Mouse (Mus musculus): ENCODE results near the gene Ccm2.

Gene Ccm2

DNA sequence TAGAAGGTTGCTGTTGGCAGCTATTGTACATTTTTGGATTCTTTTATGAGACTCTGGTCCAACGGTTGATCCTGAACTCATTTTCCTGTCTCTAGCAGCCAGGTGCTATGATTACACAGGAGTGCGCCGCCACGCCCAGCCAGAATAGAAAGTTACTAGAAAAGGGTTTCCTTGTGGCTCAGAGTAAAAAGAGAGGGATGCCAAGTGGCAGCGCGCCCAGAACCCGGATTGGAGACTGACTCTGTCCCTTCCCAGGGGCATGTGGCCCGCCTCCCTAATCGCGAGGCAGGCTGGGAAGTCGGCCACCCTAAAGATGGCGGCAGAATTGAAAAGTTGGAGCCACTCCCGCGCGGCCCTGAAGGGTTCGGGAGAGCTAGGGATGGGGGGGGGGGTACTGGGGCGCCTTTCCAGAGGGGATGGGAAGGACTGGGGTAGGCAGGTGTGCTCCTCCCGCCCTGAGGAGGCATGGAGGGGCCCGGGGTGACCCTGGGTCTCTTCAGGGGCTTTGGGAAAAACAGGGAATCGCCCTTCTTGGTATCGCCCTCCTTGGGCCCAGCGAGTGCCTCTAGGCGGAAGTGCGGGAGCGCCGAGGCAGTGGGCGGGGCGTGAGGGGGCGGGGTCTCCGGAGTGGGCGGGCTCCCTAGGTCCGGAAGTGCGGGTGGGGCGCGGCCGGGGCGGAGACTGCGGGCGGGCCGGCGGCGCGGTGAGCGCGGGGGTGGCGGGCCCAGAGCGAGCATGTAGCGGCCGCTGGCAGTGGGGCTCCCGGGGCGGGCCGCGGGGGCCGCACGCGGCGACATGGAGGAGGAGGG, at the start of gene Ccm2:
TSS of gene Ccm2 (plus strand) at position 683 of the 809 bp plus-strand sequence.
- peak; percentile 98 for DNase-seq (ENCODE audit: low read depth)

- DNase-seq (ENCODE audit: low read depth), result peak; percentile 84
Measured at GRCm38 (mm10) chr11:6497311-6497948, 49.3 kb upstream of the Ccm2 start.

DNA sequence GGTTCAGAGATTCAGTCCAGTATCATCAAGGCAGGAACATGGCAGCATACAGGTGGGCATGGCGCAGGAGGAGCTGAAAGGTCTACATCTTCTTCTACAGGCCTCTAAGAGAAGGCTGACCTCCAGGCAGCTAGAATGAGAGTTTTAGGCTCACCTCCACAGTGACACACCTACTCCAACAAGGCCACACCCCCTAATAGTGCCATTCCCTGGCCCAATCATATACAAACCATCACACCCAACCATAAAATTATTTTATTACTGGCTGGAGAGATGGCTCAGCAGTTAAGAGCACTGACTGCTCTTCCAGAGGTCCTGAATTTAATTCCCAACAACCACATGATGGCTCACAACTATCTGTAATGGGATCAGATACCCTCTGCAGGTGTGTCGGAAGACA, 44.2 kb upstream of the Ccm2 start:
- no peak for DNase-seq (ENCODE audit: low read depth)

DNA sequence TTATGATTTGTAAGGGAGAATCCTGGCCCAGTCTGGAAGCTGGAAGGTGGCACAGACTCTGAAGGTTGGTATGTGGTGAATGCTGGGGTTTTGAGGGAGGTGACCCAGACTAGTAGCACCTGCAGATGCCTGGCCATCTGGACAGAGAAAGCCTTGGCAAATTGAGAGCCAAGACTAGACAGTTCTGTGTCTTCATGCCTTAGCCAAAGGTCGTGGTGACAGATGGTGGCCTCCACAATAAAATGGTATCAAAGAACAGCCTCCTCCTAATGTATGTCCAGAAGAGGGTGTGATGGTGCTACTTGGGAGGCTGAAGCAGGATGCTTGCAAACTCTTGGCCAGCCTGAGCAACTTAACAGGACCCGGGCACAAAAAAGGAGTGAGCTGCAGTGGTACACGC, 42.5 kb upstream of the Ccm2 start:
- no peak for DNase-seq (ENCODE audit: low read depth)

GRCm38 (mm10) chr11:6504689-6505088, 42.0 kb upstream of the Ccm2 start:
- peak; percentile 47 for DNase-seq (ENCODE audit: low read depth)

GRCm38 (mm10) chr11:6506516-6506915, 40.2 kb upstream of the Ccm2 start:
- no peak for DNase-seq (ENCODE audit: low read depth)

DNA sequence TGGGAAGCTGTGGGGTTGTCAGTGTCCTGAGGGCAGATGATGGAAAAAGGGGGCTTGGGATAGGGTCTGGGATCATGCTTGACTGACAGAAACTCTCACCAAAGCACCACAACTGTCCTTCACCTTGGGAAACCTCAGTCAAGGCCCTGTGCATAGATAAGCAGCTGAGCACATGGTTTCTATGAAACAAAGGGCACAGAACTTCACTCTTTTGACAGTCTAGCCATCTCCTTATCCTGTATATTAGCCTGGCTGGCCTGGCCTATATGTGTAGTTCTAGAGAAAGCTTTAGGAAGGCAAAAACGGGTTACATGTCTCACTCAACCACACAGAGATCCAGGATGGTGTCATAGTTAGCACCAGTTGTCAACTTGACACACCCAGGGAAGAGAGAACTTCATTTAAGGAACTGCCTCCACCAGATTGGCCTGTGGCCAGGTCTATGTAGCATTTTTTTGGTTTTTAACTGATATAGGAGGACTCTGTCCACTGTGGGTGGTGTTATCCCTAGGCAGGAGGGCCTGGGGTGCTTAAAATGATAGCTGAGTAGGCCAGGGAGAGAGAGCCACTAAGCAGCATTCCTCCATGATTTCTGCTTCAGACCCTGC, 38.3 kb upstream of the Ccm2 start:
- DNase-seq (ENCODE audit: low read depth), result peak; percentile 35

GRCm38 (mm10) chr11:6514837-6515236, 31.9 kb upstream of the Ccm2 start:
- no peak for DNase-seq (ENCODE audit: low read depth)

- DNase-seq (ENCODE audit: low read depth), result peak; percentile 67
Measured at GRCm38 (mm10) chr11:6519491-6520033, 27.1 kb upstream of the Ccm2 start.

DNA sequence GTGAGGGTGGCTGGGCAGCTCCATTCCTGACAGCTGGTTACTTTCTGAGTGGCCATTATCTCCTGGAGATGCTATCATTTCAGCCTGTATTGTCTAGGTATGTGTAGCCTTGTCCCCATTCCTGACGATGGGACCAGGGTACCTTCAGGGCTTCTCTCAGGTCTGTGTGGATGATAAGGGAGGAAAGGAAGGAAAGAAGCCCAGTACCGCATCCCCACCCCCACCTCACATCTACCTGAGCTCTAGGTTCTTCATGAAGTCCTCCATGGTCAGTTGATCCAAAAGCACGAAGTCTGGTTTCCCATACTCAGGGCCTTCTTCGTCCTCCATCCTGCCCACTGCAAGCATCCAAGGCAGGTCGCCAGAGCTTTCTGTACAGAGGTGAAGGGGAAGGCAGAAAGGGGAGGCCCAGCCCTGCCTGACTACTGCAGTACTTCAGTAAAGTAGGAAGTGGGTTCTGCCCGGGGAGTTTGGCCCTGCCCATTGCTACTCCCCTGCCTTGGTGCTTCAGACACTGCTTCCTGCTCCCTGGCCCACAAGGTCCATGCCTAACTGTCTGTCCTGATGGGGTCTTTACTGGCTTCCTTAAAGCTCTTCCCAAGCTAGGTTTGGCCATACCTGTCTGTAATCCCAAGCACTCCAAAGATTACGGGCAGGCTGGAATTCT, 26.0 kb upstream of the Ccm2 start, which contains the start of gene Myo1g:
TSS of gene Myo1g (minus strand) at position 459 of the 667 bp plus-strand sequence.
- DNase-seq (ENCODE audit: low read depth), result peak; percentile 87

- DNase-seq (ENCODE audit: low read depth), result no peak
Measured at GRCm38 (mm10) chr11:6522782-6523525, 23.7 kb upstream of the Ccm2 start.

- peak; percentile 81 for DNase-seq (ENCODE audit: low read depth)
Measured at GRCm38 (mm10) chr11:6523662-6524088, 23.0 kb upstream of the Ccm2 start.

- peak; percentile 32 for DNase-seq (ENCODE audit: low read depth)
Measured at GRCm38 (mm10) chr11:6524165-6524879, 22.4 kb upstream of the Ccm2 start.

DNA sequence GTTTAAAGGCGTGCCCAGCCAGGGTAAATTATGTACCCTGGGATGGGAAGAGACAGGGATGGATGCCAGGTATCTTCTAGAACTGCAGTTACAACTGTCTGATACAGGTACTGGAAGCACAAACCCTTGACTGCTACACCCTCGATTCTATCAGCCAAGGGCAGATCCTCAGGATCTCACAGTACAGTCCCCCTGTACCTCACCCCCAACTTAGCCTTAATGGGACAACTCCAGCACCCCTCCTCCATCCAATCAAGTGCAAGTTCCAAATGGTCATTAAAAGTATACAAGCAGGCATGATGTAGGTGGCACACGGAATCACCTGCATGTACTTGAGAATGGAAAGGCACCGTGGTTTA, 21.8 kb upstream of the Ccm2 start:
- DNase-seq (ENCODE audit: low read depth), result no peak

GRCm38 (mm10) chr11:6525241-6525640, 21.4 kb upstream of the Ccm2 start:
- no peak for DNase-seq (ENCODE audit: low read depth)

DNA sequence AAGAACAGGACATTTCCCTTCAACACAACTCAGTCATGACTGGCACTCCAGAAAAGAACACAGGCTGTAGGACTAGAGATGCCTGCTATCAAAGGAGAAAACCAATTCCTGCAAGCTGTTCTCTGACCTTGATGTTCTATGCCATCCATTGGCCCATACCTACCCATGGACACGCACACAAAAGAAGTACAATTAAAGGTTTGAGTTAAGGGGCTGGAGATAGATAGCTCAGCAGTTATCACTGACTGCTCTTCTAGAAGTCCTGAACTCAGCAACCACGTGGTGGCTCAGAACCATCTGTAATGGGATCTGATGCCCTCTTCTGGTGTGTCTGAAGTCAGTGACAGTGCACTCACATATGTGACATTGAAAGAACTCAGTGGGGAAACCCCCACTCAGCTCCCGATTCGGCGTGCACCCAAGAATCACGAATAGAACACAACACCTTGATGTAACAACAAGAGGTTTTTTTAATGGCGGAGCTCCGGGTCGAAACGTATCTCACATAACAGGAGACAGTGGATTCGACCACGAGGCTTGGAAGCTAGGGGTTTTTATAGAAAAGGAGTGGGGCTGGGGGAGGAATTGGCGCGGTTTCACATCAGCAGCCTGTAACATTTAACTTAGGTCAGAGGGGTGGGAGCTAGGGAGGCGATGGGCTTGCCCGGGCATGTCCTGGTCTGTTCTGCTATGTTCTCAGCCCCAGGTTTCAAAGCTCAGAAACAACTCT, 20.0 kb upstream of the Ccm2 start:
- peak; percentile 64 for DNase-seq (ENCODE audit: low read depth)

DNA sequence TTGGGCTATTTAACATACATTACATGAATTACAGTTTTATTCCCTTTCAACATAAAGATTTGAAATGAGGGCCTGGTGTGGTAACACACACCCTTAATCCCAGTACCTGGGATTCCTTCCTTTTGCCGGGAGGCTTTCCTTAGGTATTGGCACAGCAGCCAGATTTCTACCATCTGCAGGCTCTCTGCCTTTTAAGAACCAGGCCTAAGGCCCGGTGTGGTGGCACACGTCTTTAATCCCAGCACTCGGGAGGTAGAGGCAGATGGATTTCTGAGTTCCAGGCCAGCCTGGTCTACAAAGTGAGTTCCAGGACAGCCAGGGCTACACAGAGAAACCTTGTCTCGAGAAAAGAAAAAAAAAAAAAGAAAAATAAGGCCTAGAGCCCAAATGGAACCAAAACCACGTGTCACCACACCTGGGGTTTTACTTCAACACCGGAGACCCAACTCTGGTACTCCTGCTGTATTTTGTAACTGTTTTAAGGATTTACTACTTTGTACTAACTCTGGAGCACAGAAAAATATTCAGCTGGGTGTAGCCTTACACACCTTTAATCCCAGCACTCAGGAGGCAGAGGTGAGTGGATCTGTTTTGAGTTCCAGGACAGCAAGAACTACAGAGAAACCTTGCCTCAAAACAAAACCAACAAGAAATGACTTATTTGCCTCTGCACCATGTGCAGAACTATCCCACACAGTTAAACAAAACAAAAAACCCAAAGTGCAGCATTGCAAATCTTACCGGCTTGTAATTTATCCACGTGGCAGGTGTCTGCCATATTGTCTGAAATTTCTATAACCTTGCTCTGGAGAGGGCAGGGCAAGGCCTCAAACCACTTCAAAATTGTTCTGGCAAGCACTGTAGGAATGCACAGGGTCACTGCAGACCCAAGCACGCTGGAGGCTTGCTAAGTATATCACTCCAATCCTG, 19.2 kb upstream of the Ccm2 start:
- peak; percentile 76 for DNase-seq (ENCODE audit: low read depth)

DNA sequence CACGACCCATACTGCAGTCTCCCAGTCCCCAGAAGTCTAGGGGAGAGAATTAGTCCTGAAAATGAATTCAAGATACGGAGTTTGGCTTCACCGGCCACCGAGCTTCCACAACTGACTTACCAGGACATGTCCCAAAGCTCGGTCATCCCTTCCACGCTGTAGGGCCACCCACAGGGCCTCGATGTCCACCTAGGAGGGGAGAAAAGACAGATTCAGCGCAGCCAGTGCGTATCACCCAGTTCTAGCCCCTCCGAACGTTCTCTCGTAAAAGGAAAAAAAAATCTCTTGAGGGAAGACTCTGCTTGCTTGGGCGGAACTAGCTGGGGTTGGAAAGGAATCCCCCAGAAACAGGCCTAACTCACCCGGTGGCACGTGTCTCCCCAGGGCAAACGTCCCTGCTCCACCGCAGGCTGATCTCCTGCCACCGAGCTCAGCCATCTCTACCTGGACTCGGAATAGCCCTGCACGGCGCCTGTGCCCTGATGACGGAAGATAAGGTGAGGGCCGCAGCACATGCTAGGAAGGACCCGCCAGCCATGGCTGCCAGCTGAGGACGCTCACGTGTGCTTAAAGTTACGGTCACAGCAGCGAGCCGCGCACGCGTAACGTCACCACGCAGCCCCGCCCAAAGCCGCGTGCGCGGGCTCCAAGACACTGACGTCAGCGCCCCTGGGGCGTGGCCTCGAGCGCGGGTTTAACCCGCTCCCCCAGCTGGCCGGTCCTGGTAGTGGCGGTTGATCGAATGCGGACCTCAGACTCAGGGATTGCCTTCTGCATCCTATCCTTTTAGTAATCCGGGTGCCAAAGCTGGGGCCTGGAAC, 18.3 kb upstream of the Ccm2 start:
- DNase-seq (ENCODE audit: low read depth), result peak; percentile 98
